In the genomic region with DNA sequence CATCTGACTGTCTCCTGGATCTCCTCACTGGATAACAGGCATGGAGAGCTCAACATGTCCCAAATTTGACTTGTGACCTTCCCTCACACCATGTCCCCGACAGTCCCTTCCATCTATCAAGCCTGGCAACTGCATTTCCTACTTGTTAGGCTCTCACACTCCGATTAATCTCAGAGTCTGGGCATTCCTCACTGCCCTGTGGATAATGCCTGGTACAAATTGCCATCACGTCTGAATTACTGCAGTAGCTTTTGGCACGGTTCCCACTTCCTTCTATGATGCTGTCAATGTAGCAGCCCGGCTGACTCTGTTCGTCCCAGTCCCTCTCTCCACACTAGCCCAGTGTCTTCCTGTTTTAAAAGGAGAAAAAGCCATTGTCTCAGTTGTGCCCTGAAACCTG, we compare ENCODE assay signal across 15 mouse cellular contexts.
DNase-seq lines count a peak whose midpoint lies in the region; ATAC-seq and TF ChIP-seq lines count a peak whose summit lies in the region.
"Had no signal": no experiment of that assay in that cellular context is flagged by ENCODE, and none has a peak within 500 bp of the region (broad histone marks: within the 10 kb centered on the region; RNA-seq: fewer than 3 reads in every experiment).

No protein-coding gene starts in this region.

- peak; percentile 51; the same call in 1 of the 2 replicates for ATAC-seq in kidney, embryonic 16.5 days (ENCODE audit: low FRiP score, low TSS enrichment)
- 0 out of 2 replicates have a peak, but pooled peaks have one; percentile 61 for ATAC-seq in stomach, embryonic 14.5 days (ENCODE audit: insufficient number of reproducible peaks, insufficient read depth, low FRiP score, low read depth)
- ATAC-seq in stomach, postnatal 0 days (ENCODE audit: low FRiP score, low TSS enrichment): no peak
- peak; percentile 45; the same call in 1 of the 2 replicates for ATAC-seq in neural tube, embryonic 15.5 days (ENCODE audit: low FRiP score)
- ATAC-seq: intestine, embryonic 15.5 days had no signal

- no peak for TF ChIP-seq CTCF in stomach, postnatal 0 days (IDR thresholded peaks at IDR 0.05; ENCODE audit: low read depth)

- H3K27ac ChIP-seq in kidney, embryonic 16.5 days (ENCODE audit: low read length): no peak overlapping the region
- no peak overlapping the region for H3K27ac ChIP-seq in stomach, embryonic 14.5 days (ENCODE audit: low read length)
- no peak overlapping the region for H3K27ac ChIP-seq in stomach, postnatal 0 days (replicated peaks)
- no peak overlapping the region for H3K27ac ChIP-seq in neural tube, embryonic 15.5 days (replicated peaks)
- H3K27ac ChIP-seq: intestine, embryonic 15.5 days; macrophage had no signal

- no peaks in the 10 kb centered on the region for H3K4me1 ChIP-seq in kidney, embryonic 16.5 days (ENCODE audit: insufficient read depth, low read length)
- no peaks in the 10 kb centered on the region for H3K4me1 ChIP-seq in stomach, embryonic 14.5 days (ENCODE audit: control insufficient read depth, insufficient read depth, low read length)
- H3K4me1 ChIP-seq in stomach, postnatal 0 days (replicated peaks; ENCODE audit: control insufficient read depth, insufficient read depth): no peaks in the 10 kb centered on the region
- peaks cover 12% of the 10 kb centered on the region; the same call in 1 of the 2 replicates for H3K4me1 ChIP-seq in neural tube, embryonic 15.5 days
- H3K4me1 ChIP-seq: intestine, embryonic 15.5 days had no signal

- WGBS in kidney, embryonic 16.5 days: 41% methylated on average over 6 of the region's 6 CpGs
- WGBS in stomach, embryonic 14.5 days: 41% methylated on average over 6 of the region's 6 CpGs
- WGBS in stomach, postnatal 0 days: 38% methylated on average over 6 of the region's 6 CpGs
- 20% methylated on average over 6 of the region's 6 CpGs for WGBS in neural tube, embryonic 15.5 days

- H3K36me3 ChIP-seq in kidney, embryonic 16.5 days (ENCODE audit: insufficient read depth, low read length): no peaks in the 10 kb centered on the region
- H3K36me3 ChIP-seq in stomach, embryonic 14.5 days (ENCODE audit: control insufficient read depth, insufficient read depth, low read length): no peaks in the 10 kb centered on the region
- H3K36me3 ChIP-seq in stomach, postnatal 0 days (ENCODE audit: control insufficient read depth, insufficient read depth, low read length): no peaks in the 10 kb centered on the region
- no peaks in the 10 kb centered on the region for H3K36me3 ChIP-seq in neural tube, embryonic 15.5 days
- H3K36me3 ChIP-seq: intestine, embryonic 15.5 days had no signal

- no peaks in the 10 kb centered on the region for H3K9me3 ChIP-seq in kidney, embryonic 16.5 days (ENCODE audit: low read length)
- no peaks in the 10 kb centered on the region for H3K9me3 ChIP-seq in stomach, embryonic 14.5 days (ENCODE audit: control insufficient read depth, low read depth, low read length)
- no peaks in the 10 kb centered on the region for H3K9me3 ChIP-seq in stomach, postnatal 0 days (ENCODE audit: control insufficient read depth, low read length)
- no peaks in the 10 kb centered on the region for H3K9me3 ChIP-seq in neural tube, embryonic 15.5 days (replicated peaks)
- H3K9me3 ChIP-seq: intestine, embryonic 15.5 days had no signal

- TF ChIP-seq EP300 in stomach, postnatal 0 days (optimal IDR thresholded peaks at IDR 0.05): no peak

- H3K9ac ChIP-seq in kidney, embryonic 16.5 days (replicated peaks; ENCODE audit: low read length): no peak overlapping the region
- H3K9ac ChIP-seq in stomach, embryonic 14.5 days (replicated peaks; ENCODE audit: low read depth, low read length): no peak overlapping the region
- no peak overlapping the region for H3K9ac ChIP-seq in stomach, postnatal 0 days (ENCODE audit: low read length)
- no peak overlapping the region for H3K9ac ChIP-seq in neural tube, embryonic 15.5 days (replicated peaks)
- H3K9ac ChIP-seq: intestine, embryonic 15.5 days had no signal

- no peaks in the 10 kb centered on the region for H3K27me3 ChIP-seq in kidney, embryonic 16.5 days (ENCODE audit: insufficient read depth, low read length)
- H3K27me3 ChIP-seq in stomach, embryonic 14.5 days (ENCODE audit: control insufficient read depth, insufficient read depth, low read length): no peaks in the 10 kb centered on the region
- no peaks in the 10 kb centered on the region for H3K27me3 ChIP-seq in stomach, postnatal 0 days (ENCODE audit: control insufficient read depth, insufficient read depth, low read length)
- H3K27me3 ChIP-seq in neural tube, embryonic 15.5 days (replicated peaks): no peaks in the 10 kb centered on the region
- H3K27me3 ChIP-seq: intestine, embryonic 15.5 days had no signal

- DNase-seq in cerebellum, postnatal 10 days: peak; percentile 70 to 77
- no peak for DNase-seq in cerebellum, postnatal 36 days
- DNase-seq in kidney, adult 18-20 months: no peak
- DNase-seq in stomach, postnatal 0 days (ENCODE audit: low spot score): no peak
- no peak for DNase-seq in left cerebral cortex, adult 9 months (ENCODE audit: low spot score in 2 of 2)
- DNase-seq: layer of hippocampus, postnatal 36 days; right cerebral cortex, postnatal 14 days; thymus, postnatal 36 days had no signal

- H3K4me3 ChIP-seq in kidney, embryonic 16.5 days (ENCODE audit: low read length): no peak overlapping the region
- no peak overlapping the region for H3K4me3 ChIP-seq in stomach, embryonic 14.5 days (ENCODE audit: low read depth, low read length)
- H3K4me3 ChIP-seq in stomach, postnatal 0 days (ENCODE audit: low read depth, low read length): no peak overlapping the region
- no peak overlapping the region for H3K4me3 ChIP-seq in neural tube, embryonic 15.5 days (replicated peaks)
- H3K4me3 ChIP-seq: intestine, embryonic 15.5 days had no signal

- H3K4me2 ChIP-seq in kidney, embryonic 16.5 days (replicated peaks; ENCODE audit: low read depth, low read length): no peak overlapping the region
- no peak overlapping the region for H3K4me2 ChIP-seq in stomach, embryonic 14.5 days (replicated peaks; ENCODE audit: low read depth, low read length)
- no peak overlapping the region for H3K4me2 ChIP-seq in stomach, postnatal 0 days (replicated peaks; ENCODE audit: low read depth)
- no peak overlapping the region for H3K4me2 ChIP-seq in neural tube, embryonic 15.5 days
- H3K4me2 ChIP-seq: heart, embryonic 11.5 days; intestine, embryonic 15.5 days; liver, embryonic 11.5 days had no signal

Comparison
In these comparisons a context has a peak if more than half of its experiments do, and no peak if none do; other contexts are left out.
1. DNase-seq: peak in cerebellum, postnatal 10 days (2 of 2); none in cerebellum, postnatal 36 days (0 of 2), kidney, adult 18-20 months (single experiment), stomach, postnatal 0 days (single experiment) and left cerebral cortex, adult 9 months (0 of 2).